Mouse (Mus musculus): ENCODE data around the gene Ncbp3.

Gene Ncbp3

DNA sequence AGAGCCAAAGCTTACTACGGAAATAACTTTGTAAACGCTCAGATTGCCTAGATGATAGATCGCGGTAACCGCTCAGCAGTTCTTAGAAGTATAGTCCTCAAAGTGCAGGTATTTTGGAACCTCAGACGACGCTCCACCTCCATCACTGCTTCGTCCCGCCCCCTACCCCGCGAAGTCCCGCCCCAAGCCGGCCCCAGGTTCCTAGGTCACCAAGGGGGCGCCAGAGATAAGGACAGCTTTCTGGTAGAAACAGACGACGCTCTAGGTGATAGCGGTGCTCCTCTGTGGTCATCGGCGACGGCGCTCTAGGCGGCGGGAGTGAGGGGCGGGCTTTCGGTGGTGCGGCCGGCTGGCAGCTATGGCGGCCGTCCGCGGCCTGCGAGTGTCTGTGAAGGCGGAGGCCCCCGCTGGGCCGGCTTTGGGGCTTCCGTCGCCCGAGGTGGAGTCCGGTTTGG lies at the start of gene Ncbp3:
Gene Ncbp3 (plus strand): TSS at position 242 of the 455 bp plus-strand sequence.
- DNase-seq = peak; percentile 95 to 97

DNA sequence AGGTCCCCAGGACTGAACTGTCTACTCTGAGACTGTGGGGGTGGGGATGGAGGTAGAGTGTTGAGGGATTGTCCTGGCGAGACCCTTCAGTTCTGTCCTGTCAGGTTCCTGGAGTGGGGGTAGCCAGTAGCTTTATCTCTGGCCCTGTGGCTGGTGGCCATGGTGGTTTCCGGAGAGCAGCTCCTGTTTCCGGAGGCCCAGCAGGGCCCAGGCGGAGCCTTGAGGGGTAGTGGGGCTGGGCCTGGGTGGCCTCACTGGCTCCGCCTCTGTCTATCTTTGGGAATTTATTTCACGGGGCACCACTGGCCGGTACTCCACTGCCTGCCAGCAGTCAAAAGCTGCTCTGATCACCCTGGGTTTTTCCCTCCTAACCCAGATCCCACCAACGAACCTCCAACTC lies 48.8 kb upstream of the Ncbp3 start, which contains the start of gene P2rx1:
Gene P2rx1 (plus strand): TSS at position 333 of the 400 bp plus-strand sequence.
- DNase-seq = no peak

DNA sequence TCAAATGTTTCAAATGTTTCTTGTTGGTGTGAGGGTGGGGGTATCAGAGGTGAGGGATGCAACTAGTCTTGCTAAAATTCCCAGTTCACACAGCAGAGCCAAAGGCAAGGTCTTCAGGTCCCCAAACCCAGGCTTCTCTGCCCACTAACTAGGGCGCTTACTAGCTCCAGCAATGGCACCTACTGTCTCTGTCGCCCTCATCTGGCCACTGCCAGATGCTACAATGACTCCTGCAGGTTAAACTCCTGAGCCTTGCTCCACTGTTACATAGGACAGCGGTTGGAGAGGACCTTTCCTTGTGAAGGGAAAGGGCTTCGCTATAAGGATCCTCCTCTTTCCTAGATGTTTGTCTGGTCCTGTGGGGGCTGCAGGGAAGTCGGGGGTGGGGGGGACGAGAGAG lies 46.6 kb upstream of the Ncbp3 start:
- DNase-seq = peak; percentile 72 to 78

- peak; percentile 58 to 66 for DNase-seq
Measured at GRCm38 (mm10) chr11:73006377-73006776, 41.2 kb upstream of the Ncbp3 start.

GRCm38 (mm10) chr11:73007113-73007512 lies 40.5 kb upstream of the Ncbp3 start:
- DNase-seq = no peak

- DNase-seq = peak; percentile 57 to 63
Measured at GRCm38 (mm10) chr11:73007698-73008481, 39.7 kb upstream of the Ncbp3 start.

GRCm38 (mm10) chr11:73008826-73009225 lies 38.8 kb upstream of the Ncbp3 start:
- DNase-seq = no peak

- no peak for DNase-seq
Measured at GRCm38 (mm10) chr11:73009531-73010274, 37.9 kb upstream of the Ncbp3 start.

GRCm38 (mm10) chr11:73013981-73014380 lies 33.6 kb upstream of the Ncbp3 start:
- DNase-seq = peak; percentile 60 to 65

GRCm38 (mm10) chr11:73014831-73015344 lies 32.7 kb upstream of the Ncbp3 start:
- no peak for DNase-seq

DNA sequence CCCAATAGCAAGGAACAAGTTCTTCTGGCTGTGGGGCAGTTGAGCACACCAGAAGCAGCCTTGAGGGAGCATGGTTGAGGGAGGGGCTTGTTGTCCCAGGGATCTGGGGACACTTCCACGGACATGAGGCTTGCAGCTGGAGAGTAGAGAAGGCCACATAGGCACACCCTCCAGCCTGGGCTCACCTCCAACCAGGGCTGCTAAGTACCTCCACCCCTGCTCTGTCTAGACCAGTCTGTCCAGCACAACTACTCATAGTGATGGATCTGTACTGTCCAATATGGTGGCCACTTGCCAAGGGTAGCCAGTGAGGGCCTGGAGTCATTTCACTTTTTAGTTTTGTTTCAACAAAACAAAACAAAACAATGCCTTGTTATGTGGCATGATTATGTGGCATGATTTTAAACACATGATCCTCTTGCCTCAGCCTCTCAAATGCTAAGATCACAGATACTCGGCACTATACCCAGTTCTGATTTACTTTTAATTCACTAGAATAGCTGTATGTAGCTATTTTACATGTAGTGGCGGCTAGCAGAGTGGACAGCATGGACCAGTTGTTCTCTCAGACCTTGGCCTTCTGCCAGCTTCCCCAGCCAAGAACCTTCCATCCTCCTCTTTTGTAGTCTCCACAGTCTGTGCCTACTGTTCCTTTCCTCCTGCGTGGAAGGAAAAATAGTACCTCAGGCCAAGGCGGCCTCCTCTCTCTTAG lies 32.0 kb upstream of the Ncbp3 start:
- DNase-seq = peak; percentile 57 to 70

DNA sequence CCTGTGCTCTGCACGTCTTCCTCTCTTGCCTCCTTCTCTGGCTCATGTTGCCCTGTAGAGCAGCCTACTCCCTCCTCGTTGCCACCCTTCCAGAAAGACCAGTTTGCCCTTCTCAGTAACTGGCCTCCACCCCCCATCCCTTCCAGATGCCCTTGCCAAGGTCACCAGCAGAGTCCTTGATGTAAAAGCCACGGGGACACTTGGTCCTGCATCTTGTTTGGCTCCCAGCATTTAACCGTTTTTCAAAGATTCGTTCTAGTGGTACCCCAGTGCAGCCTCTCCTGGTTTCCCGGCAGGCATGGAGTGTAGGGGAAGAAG lies 31.5 kb upstream of the Ncbp3 start:
- peak; percentile 57 to 75 for DNase-seq

DNA sequence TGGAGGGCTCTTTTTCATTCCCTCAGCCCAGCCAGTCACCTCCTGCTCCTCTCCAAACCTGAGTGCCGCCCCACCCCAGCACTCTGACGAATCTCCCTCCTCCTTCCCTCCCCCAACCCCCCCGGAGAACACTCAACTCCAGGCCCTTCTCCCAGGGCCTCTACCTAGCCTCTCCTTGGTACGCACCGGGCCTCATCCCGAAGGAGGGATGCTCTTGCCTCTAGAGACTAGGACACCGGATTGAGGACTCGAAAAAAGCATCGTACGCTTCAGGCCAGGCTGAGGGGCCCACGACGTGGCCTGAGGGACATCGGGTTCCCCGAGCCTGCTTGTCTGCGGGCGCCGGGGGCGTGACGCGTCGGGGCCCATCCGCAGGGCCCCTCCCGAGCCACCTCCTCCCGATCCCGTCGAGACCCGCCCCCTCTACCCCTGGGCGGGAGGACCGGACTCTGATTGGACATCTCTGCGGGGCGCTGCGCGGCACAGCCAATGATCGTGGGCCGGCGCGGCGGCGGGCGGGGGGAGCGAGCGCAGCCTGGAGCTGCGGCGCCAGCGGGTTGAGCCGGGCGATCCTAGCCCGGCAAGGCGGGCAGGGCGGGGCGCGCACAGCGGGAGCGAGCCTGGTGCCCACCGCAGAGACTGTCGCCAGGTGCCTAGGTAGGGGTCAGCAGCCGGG lies 29.0 kb upstream of the Ncbp3 start, which contains the start of gene Camkk1:
Gene Camkk1 (plus strand): TSS at position 538 of the 676 bp plus-strand sequence.
- DNase-seq = peak; percentile 95 to 97

DNA sequence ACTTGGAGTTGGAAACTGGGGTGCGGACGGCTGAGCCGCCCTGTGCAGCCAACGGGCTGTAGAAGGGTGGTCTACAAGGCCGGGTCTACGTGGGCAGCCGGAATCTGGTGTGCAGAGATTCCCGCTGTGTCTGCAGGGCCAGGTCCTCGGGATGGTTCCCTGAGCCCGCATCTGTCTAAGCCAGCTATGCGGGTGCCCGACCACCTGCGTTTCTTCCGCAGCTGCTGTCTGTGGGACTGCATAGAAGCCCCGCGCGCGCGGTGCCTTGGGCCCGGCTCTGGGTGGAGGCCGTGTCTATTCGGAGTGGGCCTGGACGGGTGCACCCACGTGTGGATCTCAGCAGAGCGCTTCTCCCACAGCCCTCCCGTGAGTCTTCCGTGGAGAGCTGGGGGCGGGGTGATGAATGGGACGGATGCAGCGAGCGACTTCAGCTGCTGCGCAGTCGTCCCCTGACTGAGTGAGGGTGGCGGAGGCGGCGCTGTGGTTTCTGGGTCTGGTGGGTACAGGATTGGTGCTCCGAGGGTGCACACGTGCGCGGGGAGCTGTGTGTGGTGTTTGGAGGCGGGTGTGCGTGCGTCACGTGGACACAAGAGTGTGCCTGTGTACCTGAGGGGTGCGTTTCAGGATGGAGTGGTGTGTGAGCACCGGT lies 28.3 kb upstream of the Ncbp3 start:
- DNase-seq = peak; percentile 78 to 87

- peak in 1 of 2 experiments; percentile 34 for DNase-seq
Measured at GRCm38 (mm10) chr11:73020953-73021800, 26.4 kb upstream of the Ncbp3 start.

- DNase-seq = peak; percentile 67 to 77
Measured at GRCm38 (mm10) chr11:73023099-73023498, 24.5 kb upstream of the Ncbp3 start.

- DNase-seq = peak; percentile 39 to 58
Measured at GRCm38 (mm10) chr11:73023827-73024226, 23.8 kb upstream of the Ncbp3 start.

DNA sequence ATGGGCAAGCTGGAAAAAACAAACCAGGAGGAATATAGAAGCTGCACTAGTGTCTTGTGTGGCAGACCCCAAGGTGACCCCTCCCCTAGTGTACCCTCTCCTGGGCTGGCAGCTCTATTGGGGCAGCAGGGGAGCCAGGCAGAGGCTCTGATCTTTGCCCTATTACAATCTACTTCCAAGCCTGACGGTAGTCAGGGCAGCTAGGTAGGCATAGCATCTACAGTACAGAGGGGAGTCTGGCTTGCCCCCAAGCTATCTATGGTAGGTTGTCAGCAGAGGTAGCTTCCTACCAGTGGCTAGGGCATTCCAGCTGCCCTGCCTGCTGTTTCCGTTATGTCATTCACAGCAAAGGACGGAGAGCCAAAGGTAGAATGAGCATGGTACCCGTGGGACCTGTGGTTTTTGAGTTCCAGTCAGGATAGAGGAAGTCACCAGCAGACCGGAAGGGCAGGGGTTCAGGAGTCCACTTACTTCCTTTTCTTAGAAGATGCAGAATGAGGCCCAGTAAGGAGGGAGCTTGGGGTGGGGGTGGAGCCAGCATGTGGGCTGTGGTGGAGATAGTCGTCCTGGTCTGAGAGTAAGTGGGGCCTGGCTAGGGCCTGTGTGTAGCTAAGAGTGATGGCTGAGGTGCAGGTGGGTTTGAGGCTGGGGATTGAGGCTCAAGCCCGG lies 23.2 kb upstream of the Ncbp3 start:
- peak; percentile 59 to 67 for DNase-seq

DNA sequence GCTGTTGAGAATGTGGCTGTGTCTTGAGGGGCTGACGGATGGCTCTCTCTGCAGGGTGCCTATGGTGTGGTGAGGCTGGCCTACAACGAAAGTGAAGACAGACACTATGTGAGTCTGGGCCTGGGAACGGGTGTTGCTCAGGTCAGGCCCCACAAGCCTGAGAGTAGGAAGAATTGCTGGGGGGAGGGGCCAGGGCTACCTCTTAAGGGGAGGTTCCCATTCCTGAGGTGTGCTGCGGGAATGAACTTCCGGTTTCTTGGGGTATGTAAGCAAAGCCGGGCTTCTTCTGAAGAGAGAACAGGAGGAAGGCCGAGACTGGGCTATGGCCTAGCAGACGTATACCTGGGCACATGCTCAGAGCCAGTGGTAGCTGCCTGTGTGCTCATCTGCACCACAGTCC lies 20.6 kb upstream of the Ncbp3 start:
- DNase-seq = peak; percentile 79 to 85

DNA sequence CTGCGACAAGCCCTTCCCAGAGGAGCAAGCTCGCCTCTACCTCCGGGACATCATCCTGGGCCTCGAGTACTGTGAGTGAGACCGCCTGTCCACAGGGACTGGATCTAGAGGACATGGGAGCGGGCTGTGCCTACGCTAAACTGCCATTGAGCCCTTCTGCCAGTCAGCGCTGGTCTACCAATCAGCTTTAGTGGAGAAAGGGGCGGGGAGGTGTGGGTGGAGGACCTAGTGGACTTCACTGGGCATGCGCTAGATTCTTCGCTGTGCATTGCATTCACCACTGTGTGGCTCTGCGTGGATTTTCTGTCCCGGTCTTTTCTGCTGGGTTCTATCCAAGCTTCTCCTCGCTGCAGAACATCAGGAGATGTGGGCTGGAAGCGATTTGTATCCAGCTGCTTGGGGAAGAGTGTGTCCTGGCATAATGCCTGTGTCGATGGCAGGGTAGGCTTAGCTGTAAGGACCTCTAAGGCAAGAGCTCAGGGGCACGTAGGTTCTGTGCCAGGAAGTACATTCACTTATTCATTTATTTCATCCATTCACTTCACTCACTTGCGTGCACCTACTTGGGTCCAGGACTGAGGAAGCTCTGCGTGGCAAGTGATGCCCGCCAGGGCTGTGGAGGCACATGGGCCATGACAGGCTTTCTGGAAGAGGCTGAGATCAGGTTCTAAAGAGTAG lies 16.6 kb upstream of the Ncbp3 start:
- peak; percentile 91 to 94 for DNase-seq

All from lung, adult 18-20 months (tissue).